Mouse (Mus musculus) bone marrow macrophage, adult 2 months (primary cell): ENCODE data around the gene Vps26c. TPM values are rescaled to one million over a fixed set of nuclear protein-coding genes. Genes with fewer than 3 reads are reported as not detected.

Experiments
- H3K27ac ChIP-seq: 2 replicates; pipeline ENCODE4 v1.5.1; 2012; ENCODE audit warnings: low read depth, low read length; ENCODE audit not compliant: insufficient read depth
- H3K4me1 ChIP-seq: 2 replicates; pipeline ENCODE4 v1.6.1; 2012; ENCODE audit warnings: low read length; ENCODE audit not compliant: control insufficient read depth, insufficient read depth
- H3K4me3 ChIP-seq: 2 replicates; pipeline ENCODE4 v1.5.1; 2012; ENCODE audit warnings: mild to moderate bottlenecking, low read length, moderate library complexity; ENCODE audit not compliant: insufficient read depth
- CTCF ChIP-seq: IDR thresholded peaks from 2 replicates; pipeline ENCODE4 v1.5.1; 2012; ENCODE audit warnings: low read depth, mild to moderate bottlenecking, low read length, moderate library complexity
- POLR2A ChIP-seq: IDR thresholded peaks from 2 replicates; pipeline ENCODE4 v1.6.1; 2012; ENCODE audit warnings: mild to moderate bottlenecking, low read depth, low read length, borderline replicate concordance
- polyA plus RNA-seq: library from polyadenylated mRNA; stranded (reverse); fragments of >200 nt; gene quantifications from 2 replicates; pipeline ENCODE4 v1.2.4, GENCODE M21; 2012; ENCODE audit not compliant: missing spikeins, insufficient read depth, insufficient read length

The Vps26c gene
- polyA plus RNA-seq, 1 experiment, result 63.8 TPM

GRCm38 (mm10) chr16:94527546-94527945 lies 916 bp upstream of the Vps26c start:
- peak overlapping the region; percentile 85 for H3K4me3 ChIP-seq
- no peak for TF ChIP-seq POLR2A
- no peak for TF ChIP-seq CTCF
- peaks cover 17% of the 10 kb centered on the region for H3K4me1 ChIP-seq
- H3K27ac ChIP-seq, result no peak overlapping the region

DNA sequence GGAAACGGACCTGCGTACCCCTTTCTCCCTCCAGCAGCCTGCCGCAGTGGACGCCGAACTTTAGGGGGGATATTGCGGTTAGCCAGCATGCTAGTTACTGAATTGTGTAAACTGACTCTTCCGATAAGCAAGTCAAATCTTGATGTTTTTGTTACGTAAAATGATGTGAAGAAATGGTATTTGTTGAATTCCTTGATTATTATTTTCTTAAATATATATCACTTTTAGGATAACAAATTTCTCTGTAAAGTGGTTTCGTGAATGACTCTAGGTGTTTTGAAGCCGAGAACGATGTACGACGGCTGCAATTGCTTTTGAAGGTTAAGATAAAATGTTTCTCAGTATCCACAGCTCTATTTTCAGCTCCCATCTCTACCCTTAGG lies 513 bp upstream of the Vps26c start:
- TF ChIP-seq POLR2A (no peak), CTCF (no peak)
- H3K4me3 ChIP-seq, result peak overlapping the region; percentile 85
- peaks cover 18% of the 10 kb centered on the region for H3K4me1 ChIP-seq
- H3K27ac ChIP-seq, result peak overlapping the region; percentile 95

- H3K4me1 ChIP-seq, result peaks cover 29% of the 10 kb centered on the region
- TF ChIP-seq CTCF, result no peak
- TF ChIP-seq POLR2A, result no peak
These were observed 681 bp downstream of the Vps26c start for GRCm38 (mm10) chr16:94525955-94526343.

GRCm38 (mm10) chr16:94524691-94525090 lies 1.9 kb downstream of the Vps26c start:
- TF ChIP-seq CTCF (no peak), POLR2A (no peak)
- peaks cover 38% of the 10 kb centered on the region for H3K4me1 ChIP-seq
- H3K27ac ChIP-seq, result no peak overlapping the region
- H3K4me3 ChIP-seq, result no peak overlapping the region

More at GRCm38 (mm10) chr16:94525955-94526343, 681 bp downstream of the Vps26c start:
- H3K27ac ChIP-seq, result peak overlapping the region; percentile 95
- H3K4me3 ChIP-seq, result peak overlapping the region; percentile 85

- H3K4me1 ChIP-seq, result peaks cover 43% of the 10 kb centered on the region
- no peak overlapping the region for H3K4me3 ChIP-seq
- H3K27ac ChIP-seq, result no peak overlapping the region
- no peak for TF ChIP-seq CTCF
- TF ChIP-seq POLR2A, result no peak
These were observed 2.8 kb downstream of the Vps26c start for GRCm38 (mm10) chr16:94523594-94524377.

GRCm38 (mm10) chr16:94519028-94519427 lies 7.6 kb downstream of the Vps26c start:
- H3K27ac ChIP-seq, result peak overlapping the region; percentile 79
- H3K4me3 ChIP-seq, result peak overlapping the region; percentile 21
- H3K4me1 ChIP-seq, result peaks cover 51% of the 10 kb centered on the region
- TF ChIP-seq POLR2A, result no peak
- no peak for TF ChIP-seq CTCF

DNA sequence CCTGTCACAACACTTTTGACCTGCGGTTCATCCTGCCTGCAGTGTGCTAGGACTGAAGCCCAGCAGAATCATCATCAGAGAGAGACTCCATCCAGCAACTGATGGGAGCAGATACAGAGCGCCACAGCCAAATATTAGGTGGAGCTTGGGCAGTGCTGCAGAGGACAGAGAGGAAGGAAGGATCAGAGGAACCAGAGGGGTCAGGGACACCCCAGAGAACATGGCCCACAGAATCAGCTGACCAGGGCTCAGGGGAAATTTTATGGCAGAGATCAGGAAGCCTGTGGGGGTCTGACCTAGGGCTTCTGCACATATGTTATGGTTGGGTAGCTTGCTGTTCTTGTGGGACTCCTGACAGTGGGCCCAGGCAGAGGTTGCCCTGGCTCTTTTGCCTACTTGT lies 9.0 kb downstream of the Vps26c start:
- H3K4me3 ChIP-seq, result no peak overlapping the region
- H3K4me1 ChIP-seq, result peaks cover 47% of the 10 kb centered on the region
- TF ChIP-seq CTCF (no peak), POLR2A (no peak)
- H3K27ac ChIP-seq, result peak overlapping the region; percentile 5; the same call in 1 of the 2 replicates

GRCm38 (mm10) chr16:94509983-94510382 lies 16.6 kb downstream of the Vps26c start:
- Histone ChIP-seq H3K4me3 (no peak overlapping the region), H3K4me1 (peaks cover 7% of the 10 kb centered on the region), H3K27ac (no peak overlapping the region)
- TF ChIP-seq POLR2A (no peak), CTCF (no peak)

DNA sequence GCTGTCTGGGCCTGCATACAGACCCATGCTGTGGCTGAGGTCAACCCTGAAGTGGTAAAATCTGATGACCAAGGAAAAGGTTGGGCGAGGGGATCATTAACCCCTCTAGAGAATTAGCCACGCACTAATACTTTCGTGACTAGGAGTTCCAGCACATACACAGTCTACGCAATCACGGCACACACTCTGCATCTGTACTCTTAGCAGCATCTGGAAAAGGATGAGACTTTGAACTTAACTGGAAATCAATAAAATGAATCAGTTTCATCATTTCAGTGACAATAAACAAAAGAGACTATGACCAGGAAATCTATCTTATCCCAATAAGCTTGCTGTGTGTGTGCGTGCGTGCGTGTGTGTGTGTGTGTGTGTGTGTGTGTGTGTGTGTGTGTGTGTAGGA lies 17.9 kb downstream of the Vps26c start:
- H3K4me3 ChIP-seq, result no peak overlapping the region
- no peak for TF ChIP-seq CTCF
- no peak for TF ChIP-seq POLR2A
- H3K4me1 ChIP-seq, result peaks cover 13% of the 10 kb centered on the region
- no peak overlapping the region for H3K27ac ChIP-seq

DNA sequence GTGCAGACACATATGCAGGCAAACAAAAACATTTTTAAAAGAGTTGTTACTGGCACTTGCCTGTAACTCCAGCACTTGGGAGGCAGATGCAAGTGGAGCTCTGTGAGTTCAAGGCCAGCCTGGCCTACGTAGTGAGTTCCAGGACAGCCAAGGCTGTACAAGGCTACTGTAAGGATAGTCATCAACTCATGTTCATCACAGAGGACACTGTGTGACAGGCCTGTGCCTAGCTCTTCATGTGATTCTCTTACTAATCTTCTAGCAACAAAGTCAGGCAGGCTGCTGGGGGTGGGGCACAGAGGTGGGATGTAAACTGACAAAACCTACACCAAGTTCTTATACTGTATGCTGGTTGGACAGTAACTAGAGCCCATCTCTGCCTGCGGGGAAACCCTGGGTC lies 19.6 kb downstream of the Vps26c start:
- Histone ChIP-seq H3K4me1 (peaks cover 28% of the 10 kb centered on the region), H3K27ac (no peak overlapping the region), H3K4me3 (no peak overlapping the region)
- TF ChIP-seq CTCF, result no peak
- no peak for TF ChIP-seq POLR2A
